Mouse (Mus musculus) stomach, postnatal 0 days (tissue): ENCODE results near the gene Fam129a. TPM values are rescaled to one million over a fixed set of nuclear protein-coding genes. Genes with fewer than 3 reads are reported as not detected.

Experiments used
- ATAC-seq: fragments of 200-750 bp; cut with Nextera tagmentation; 2 replicates; pipeline ENCODE4 v1.8.0; 2017; ENCODE audit not compliant: low FRiP score, low TSS enrichment
- DNase-seq: peaks from one replicate; pipeline ENCODE4 v3.0.0-alpha.2; 2016; ENCODE audit warnings: low spot score
- H3K27ac ChIP-seq: fragments of 300-500 bp; sonication (generic); replicated peaks from 2 replicates; pipeline ENCODE4 v1.5.1; 2014; ENCODE audit warnings: mild to moderate bottlenecking, control low read depth
- H3K27me3 ChIP-seq: fragments of 300-500 bp; sonication (generic); 2 replicates; pipeline ENCODE4 v1.6.1; 2014; ENCODE audit warnings: low read length; ENCODE audit not compliant: control insufficient read depth, insufficient read depth
- H3K36me3 ChIP-seq: fragments of 300-500 bp; sonication (generic); 2 replicates; pipeline ENCODE4 v1.6.1; 2014; ENCODE audit warnings: low read length, mixed read lengths; ENCODE audit not compliant: control insufficient read depth, insufficient read depth
- H3K4me1 ChIP-seq: fragments of 300-500 bp; sonication (generic); replicated peaks from 2 replicates; pipeline ENCODE4 v1.6.1; 2014; ENCODE audit warnings: antibody characterized with exemption; ENCODE audit not compliant: control insufficient read depth, insufficient read depth
- H3K4me2 ChIP-seq: fragments of 300-500 bp; sonication (generic); replicated peaks from 2 replicates; pipeline ENCODE4 v1.6.1; 2014; ENCODE audit warnings: low read depth, mild to moderate bottlenecking, control low read depth, moderate library complexity
- H3K4me3 ChIP-seq: fragments of 300-500 bp; sonication (generic); 2 replicates; pipeline ENCODE4 v1.5.1; 2014; ENCODE audit warnings: low read depth, low read length, control low read depth
- H3K9ac ChIP-seq: fragments of 300-500 bp; sonication (generic); 2 replicates; pipeline ENCODE4 v1.6.1; 2014; ENCODE audit warnings: mild to moderate bottlenecking, low read length, control low read depth, mixed read lengths
- H3K9me3 ChIP-seq: fragments of 300-500 bp; sonication (generic); 2 replicates; pipeline ENCODE4 v1.6.1; 2016; ENCODE audit warnings: low read length; ENCODE audit not compliant: control insufficient read depth
- CTCF ChIP-seq: IDR thresholded peaks from 2 replicates; pipeline ENCODE4 v1.5.1; 2016; ENCODE audit warnings: antibody characterized with exemption, low read depth, mild to moderate bottlenecking, moderate library complexity
- EP300 ChIP-seq: optimal IDR thresholded peaks from 2 replicates; pipeline ENCODE3; 2016; ENCODE audit warnings: antibody characterized with exemption
- WGBS: fragments of 180-500 bp; shearing (Covaris S2); extraction: QIAGEN DNeasy Blood & Tissue Kit; methylation state at CpG from one replicate; pipeline ENCODE4 v1.1.7; 2014; 5-methylcytosine and 5-hydroxymethylcytosine counted together
- polyA plus RNA-seq: library from polyadenylated mRNA; unstranded; fragments of >200 nt; fragmentation: Nextera tagmentation; extraction: Ambion mirVana; gene quantifications from 2 replicates; pipeline ENCODE4 v1.2.1, GENCODE M21; 2015

Gene Fam129a
- polyA plus RNA-seq, 1 experiment from 2014 or later = 23.5 TPM

GRCm38 (mm10) chr1:151769200-151769913, 198.4 kb downstream of the Fam129a start:
- DNase-seq (no peak), ATAC-seq (no peak)
- Histone ChIP-seq H3K4me2 (no peak overlapping the region), H3K4me3 (no peak overlapping the region), H3K9ac (no peak overlapping the region), H3K27me3 (no peaks in the 10 kb centered on the region), H3K27ac (no peak overlapping the region), H3K36me3 (0 out of 2 replicates have a peak, but pooled peaks cover 4% of the 10 kb centered on the region), H3K9me3 (no peaks in the 10 kb centered on the region), H3K4me1 (no peaks in the 10 kb centered on the region)
- 89% methylated on average over 3 of the region's 3 CpGs for WGBS
- TF ChIP-seq EP300 (no peak), CTCF (no peak)

Other genes with a start within 250 kb of the Fam129a start
- gene Ivns1abp, start 226.7 kb upstream of the Fam129a start, polyA plus RNA-seq = 92.8 and 97.5 TPM in 2 replicates
- 25.1 and 25.6 TPM in 2 replicates for gene Swt1, start 142.7 kb upstream of the Fam129a start, polyA plus RNA-seq
- gene Trmt1l, start 142.6 kb upstream of the Fam129a start, polyA plus RNA-seq = 15.2 and 15.9 TPM in 2 replicates
- 29.8 and 32.6 TPM in 2 replicates for gene Rnf2, start 70.2 kb upstream of the Fam129a start, polyA plus RNA-seq
- 7.2 and 7.5 TPM in 2 replicates for gene Edem3, start 184.2 kb downstream of the Fam129a start, polyA plus RNA-seq